Mouse (Mus musculus) ovary, postnatal 36 days (tissue): ENCODE measurements at regions not wholly inside any gene's neighbourhood (a gene's known extent, or its start where the extent isn't known, plus 50 kb on each side); places are given as distances from the start of the nearest gene placed in this dataset.

Experiments used
- DNase-seq: peaks from one replicate; pipeline ENCODE4 v3.0.0; 2022; ENCODE audit warnings: low spot score, mixed read lengths

GRCm38 (mm10) chr7:135888598-135888997 is 172.4 kb upstream of the Mki67 start:
- DNase-seq, result no peak

- DNase-seq, result peak; percentile 27
Measured at GRCm38 (mm10) chr7:135889016-135889726, 173.0 kb upstream of the Mki67 start.

GRCm38 (mm10) chr7:135898876-135899275 is 182.7 kb upstream of the Mki67 start:
- DNase-seq, result no peak

- DNase-seq, result no peak
Measured at GRCm38 (mm10) chr7:135899765-135900164, 183.6 kb upstream of the Mki67 start.

GRCm38 (mm10) chr7:135900861-135901321 is 184.7 kb upstream of the Mki67 start:
- DNase-seq, result peak; percentile 25

- DNase-seq, result no peak
Measured at GRCm38 (mm10) chr7:135902106-135903055, 186.2 kb upstream of the Mki67 start.

- DNase-seq, result no peak
Measured at GRCm38 (mm10) chr7:135911376-135911775, 195.2 kb upstream of the Mki67 start.

- DNase-seq, result no peak
Measured at GRCm38 (mm10) chr7:135913923-135914634, 197.9 kb upstream of the Mki67 start.

- no peak for DNase-seq
Measured at GRCm38 (mm10) chr7:135923876-135924275, 207.7 kb upstream of the Mki67 start.

- DNase-seq, result no peak
Measured at GRCm38 (mm10) chr7:135924641-135925040, 208.5 kb upstream of the Mki67 start.

GRCm38 (mm10) chr7:135930091-135930490 is 213.9 kb upstream of the Mki67 start:
- no peak for DNase-seq

GRCm38 (mm10) chr7:135932595-135933175 is 216.5 kb upstream of the Mki67 start:
- no peak for DNase-seq

GRCm38 (mm10) chr7:135935180-135935579 is 219.0 kb upstream of the Mki67 start:
- no peak for DNase-seq

- no peak for DNase-seq
Measured at GRCm38 (mm10) chr7:135937465-135937864, 221.3 kb upstream of the Mki67 start.

GRCm38 (mm10) chr7:135939341-135939740 is 223.2 kb upstream of the Mki67 start:
- DNase-seq, result no peak

- no peak for DNase-seq
Measured at GRCm38 (mm10) chr7:135942826-135943225, 226.7 kb upstream of the Mki67 start.

GRCm38 (mm10) chr7:135946071-135946646 is 230.0 kb upstream of the Mki67 start:
- DNase-seq, result no peak

- DNase-seq, result no peak
Measured at GRCm38 (mm10) chr7:135961026-135961425, 244.9 kb upstream of the Mki67 start.

- no peak for DNase-seq
Measured at GRCm38 (mm10) chr7:135965528-135965927, 249.4 kb upstream of the Mki67 start.

- no peak for DNase-seq
Measured at GRCm38 (mm10) chr7:135966231-135966630, 250.1 kb upstream of the Mki67 start.

- no peak for DNase-seq
Measured at GRCm38 (mm10) chr7:135968638-135969037, 252.5 kb upstream of the Mki67 start.

- no peak for DNase-seq
Measured at GRCm38 (mm10) chr7:135986021-135986420, 269.9 kb upstream of the Mki67 start.
